Mouse (Mus musculus): ENCODE measurements around the gene Csrnp3.
"Not testable (repeated sequence)": the region's sequence is repeated elsewhere in the genome, so short reads cannot be mapped to it uniquely, and the experiment has no call there.

Gene Csrnp3

DNA sequence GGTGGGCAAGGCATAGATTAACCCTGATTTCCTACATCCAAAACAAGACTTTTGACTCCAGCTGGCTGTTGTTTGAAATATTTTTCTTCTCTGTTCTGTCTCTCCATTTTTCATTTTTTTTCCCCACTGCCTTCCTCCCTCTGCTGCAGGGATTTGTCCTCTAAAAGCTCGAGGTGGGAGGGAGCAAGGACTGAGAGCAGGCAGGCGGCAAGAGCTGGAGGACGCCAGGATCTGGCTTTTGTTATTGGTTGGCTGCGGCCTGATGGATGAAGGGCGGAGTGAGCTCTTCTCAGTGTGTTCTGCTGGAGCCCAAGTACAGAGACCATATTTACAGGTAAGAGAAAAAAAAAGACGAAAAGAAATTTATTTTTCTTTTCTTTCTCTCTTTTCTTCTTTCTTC, at the start of gene Csrnp3:
TSS of gene Csrnp3 (plus strand) at position 217 of the 400 bp plus-strand sequence.
- in situ Hi-C loops (cut with MboI), result no loop called here

DNA sequence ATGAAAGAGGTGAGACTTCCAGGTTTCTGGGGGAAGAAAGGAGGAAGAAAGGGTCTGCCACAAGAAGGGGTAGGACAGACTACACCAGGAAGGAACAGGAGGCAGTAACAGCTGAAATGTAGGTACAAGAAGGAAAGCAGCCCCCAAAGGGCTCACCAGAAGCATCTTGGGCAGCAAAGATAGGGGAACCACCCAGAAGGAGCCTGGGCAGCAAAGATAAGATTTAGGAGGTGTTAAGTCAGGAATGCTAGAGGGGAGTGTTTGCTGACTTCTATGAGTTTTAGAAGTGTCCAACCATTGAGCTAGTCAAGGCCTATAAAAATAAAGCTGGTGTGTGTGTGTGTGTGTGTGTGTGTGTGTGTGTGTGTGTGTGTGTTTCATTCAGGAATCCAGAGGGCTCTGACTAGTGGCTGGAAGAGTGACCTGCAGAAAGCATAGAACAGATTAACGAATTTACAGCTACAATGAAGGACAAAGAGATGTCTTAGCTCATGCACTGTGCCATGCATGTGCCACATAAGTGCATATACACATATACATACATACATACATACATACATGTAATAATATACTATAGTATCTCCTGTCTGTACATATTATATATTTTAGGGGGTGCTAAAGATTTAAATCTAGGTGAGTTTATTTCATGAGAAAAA, 44.4 kb upstream of the Csrnp3 start:
- in situ Hi-C loops (cut with MboI), result no loop called here

DNA sequence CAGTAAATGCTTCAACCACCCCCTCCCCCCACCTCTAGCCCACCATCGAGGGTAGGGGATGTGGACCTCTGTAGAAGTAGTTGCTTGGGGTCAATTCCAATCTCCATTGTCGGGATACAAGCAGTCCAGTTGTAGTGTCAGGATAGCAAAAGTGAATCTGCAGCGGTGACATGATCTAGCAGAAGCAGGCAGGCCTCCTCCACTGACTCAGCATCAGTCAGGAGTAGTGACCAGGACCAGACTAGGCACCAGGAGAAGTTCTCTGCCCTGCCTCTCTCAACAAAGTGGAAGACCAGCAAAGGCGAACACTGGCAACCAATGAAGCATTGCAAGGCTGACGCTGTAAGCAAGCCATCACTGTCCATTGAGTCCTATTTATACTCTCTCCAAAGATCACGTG, 39.0 kb upstream of the Csrnp3 start:
- in situ Hi-C loops (cut with MboI), result no loop called here

- in situ Hi-C loops (cut with MboI), result not testable (repeated sequence)
These were observed 34.4 kb upstream of the Csrnp3 start for GRCm38 (mm10) chr2:65811203-65811602.

GRCm38 (mm10) chr2:65818080-65818796, 27.3 kb upstream of the Csrnp3 start:
- in situ Hi-C loops (cut with MboI), result no loop called here

DNA sequence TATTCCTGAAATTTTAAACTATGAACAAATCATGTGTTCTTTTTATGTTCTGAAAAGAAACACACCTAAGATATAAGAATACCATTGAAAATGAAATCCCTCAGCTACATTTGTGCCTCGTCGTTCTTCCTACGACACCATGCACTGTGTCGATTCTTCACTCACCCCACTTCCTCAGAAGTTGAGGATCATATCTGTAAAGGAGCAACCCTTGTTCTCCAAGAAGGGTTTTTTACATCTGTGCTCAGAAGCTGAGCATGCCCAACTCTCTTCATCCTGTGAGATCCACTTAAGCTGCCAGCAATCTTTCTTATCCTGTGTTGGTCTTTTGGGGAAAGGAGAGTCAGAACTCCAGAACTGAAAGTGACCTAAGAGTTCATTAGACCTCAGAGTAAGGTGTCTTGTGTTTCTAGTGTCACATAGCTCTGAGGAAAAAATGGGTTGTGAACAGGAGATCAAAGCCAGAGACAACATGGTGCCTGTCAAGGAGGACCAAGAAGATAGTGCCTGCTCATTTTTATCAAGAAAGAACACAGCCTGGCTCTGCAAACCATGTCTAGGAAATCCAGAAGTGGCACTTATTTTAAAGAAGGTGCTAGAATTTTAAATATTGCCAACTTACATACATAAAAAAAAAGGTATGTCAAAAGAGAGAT, 25.3 kb upstream of the Csrnp3 start:
- in situ Hi-C loops (cut with MboI), result no loop called here

GRCm38 (mm10) chr2:65826314-65826713, 19.3 kb upstream of the Csrnp3 start:
- in situ Hi-C loops (cut with MboI), result no loop called here

DNA sequence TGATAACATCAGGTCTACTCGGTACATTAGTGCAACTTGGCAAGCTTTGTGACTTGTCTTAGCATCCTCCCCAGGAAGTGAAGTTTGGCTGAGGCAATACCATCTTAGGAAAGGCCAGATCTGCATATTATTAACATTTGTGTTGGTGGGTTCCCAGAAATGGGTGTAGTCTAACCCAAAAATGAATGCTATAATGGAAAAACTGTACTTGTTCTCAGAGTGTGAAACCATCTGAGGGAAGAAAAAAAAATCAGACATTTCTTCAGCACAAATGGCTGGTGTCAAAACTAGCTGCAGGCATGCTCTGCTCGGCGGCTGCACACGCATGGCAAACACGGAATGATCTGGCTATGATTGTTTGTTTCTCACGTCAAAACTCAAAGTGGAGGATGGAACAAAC, 18.8 kb upstream of the Csrnp3 start:
- in situ Hi-C loops (cut with MboI), result no loop called here

- in situ Hi-C loops (cut with MboI), result no loop called here
These were observed 16.9 kb upstream of the Csrnp3 start for GRCm38 (mm10) chr2:65828699-65829098.

DNA sequence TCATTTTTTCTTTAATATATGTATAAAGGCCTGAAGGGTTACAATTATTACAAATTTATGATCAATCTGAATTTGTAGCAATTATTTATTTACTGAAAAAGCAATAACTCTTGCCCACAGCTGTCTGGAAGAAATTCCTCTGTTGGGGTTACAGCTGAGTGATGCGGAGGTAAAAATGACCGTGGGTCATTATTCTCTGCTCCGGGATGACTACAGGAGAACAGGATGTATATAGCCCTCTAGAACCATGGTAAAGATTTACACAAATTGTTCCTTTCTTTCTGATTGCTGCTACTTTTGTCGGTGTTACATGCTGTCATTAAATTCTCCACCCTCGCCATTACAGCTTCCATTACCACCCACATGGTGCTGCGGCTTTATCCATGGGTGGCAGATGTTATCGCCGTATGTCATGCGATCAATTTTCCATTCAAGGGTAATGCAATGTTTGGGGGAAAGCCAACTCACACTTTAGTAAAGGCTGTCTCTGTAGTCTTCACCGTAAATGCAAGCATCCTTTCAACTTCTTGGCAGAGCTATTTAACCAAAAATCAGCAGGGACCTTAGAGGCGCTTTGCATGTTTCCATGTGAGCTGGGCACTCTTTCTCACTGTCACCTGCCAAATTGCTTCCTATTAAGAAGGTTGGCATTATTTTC, 12.7 kb upstream of the Csrnp3 start:
- in situ Hi-C loops (cut with MboI), result no loop called here

- in situ Hi-C loops (cut with MboI), result no loop called here
These were observed 12.1 kb upstream of the Csrnp3 start for GRCm38 (mm10) chr2:65833421-65833820.

GRCm38 (mm10) chr2:65841606-65842005, 4.0 kb upstream of the Csrnp3 start:
- in situ Hi-C loops (cut with MboI), result no loop called here

GRCm38 (mm10) chr2:65842356-65842755, 3.2 kb upstream of the Csrnp3 start:
- in situ Hi-C loops (cut with MboI), result no loop called here

DNA sequence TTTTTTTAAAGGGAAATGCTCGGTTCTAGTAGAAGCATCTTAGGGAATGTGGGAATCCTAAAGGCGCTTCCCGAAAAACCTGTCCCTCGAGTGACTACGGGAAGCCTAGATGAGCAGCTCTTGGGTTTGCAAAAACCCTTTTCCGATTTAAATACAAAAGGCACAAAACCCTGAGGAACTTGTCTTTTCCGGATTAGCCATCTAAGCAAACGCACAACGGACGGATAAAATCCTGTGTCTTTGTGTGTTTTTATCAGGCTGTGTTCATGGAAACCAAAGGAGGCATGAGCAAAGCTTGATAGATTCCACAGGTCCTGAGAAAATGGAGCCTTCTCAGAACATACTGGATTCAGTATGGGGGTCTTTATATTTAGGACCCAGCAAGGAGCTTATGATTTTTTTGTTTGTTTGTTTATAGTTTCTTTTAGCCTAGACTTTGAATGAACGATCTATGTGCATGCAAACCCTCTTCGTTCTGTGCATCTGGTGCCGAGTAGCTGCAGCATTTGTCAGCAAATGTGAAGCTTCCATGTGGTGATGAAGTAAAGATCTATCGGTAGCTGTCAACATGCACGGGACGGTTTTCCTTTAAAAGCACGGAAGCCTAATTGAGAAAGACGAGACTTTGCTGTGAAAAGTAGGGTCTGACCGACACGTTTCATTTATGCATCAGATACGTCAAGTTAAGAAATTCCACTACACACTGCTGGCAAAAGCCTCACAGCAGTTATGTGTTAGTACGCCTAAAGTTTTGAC, 611 bp downstream of the Csrnp3 start:
- in situ Hi-C loops (cut with MboI), result no loop called here

GRCm38 (mm10) chr2:65847463-65848110, 2.0 kb downstream of the Csrnp3 start:
- in situ Hi-C loops (cut with MboI), result no loop called here

- in situ Hi-C loops (cut with MboI), result no loop called here
These were observed 3.1 kb downstream of the Csrnp3 start for GRCm38 (mm10) chr2:65848706-65849105.

DNA sequence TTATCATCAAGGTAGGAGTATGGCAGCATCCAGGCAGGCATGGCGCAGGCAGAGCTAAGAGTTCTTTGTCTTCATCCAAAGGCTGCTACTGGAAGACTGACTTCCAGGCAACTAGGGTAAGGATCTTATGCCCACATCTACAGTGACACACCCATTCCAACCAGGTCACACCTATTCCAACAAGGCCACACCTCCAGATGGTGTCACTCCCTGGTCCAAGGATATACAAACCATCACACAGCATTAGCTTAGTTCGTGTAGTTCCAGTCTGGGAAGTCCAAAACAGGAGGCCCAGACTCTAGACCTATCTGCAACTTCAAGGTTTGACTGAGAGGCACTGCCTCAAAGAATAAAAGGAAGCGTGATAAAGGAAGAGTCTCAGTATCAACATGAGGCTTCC, 4.7 kb downstream of the Csrnp3 start:
- in situ Hi-C loops (cut with MboI), result not testable (repeated sequence)

DNA sequence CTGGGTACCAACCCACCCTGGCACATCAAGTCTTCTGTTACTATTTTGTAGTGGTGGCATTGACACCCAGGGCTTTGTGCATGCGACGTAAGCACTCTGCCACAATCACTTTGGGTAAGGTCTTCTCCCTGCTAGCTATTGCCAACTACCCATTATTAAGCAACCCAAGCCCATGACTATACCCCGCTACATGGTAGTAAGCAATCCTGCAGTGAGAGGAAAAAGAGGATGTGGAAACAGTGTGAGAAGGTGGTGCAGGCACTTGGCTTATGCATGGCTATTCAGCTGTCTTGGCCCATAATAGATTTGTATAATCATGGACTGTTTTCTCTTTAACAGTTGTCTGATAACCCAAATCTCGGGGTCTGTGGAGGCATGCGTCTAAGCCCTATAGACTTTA, 11.2 kb downstream of the Csrnp3 start:
- in situ Hi-C loops (cut with MboI), result no loop called here

- in situ Hi-C loops (cut with MboI), result no loop called here
These were observed 14.5 kb downstream of the Csrnp3 start for GRCm38 (mm10) chr2:65859767-65860727.

DNA sequence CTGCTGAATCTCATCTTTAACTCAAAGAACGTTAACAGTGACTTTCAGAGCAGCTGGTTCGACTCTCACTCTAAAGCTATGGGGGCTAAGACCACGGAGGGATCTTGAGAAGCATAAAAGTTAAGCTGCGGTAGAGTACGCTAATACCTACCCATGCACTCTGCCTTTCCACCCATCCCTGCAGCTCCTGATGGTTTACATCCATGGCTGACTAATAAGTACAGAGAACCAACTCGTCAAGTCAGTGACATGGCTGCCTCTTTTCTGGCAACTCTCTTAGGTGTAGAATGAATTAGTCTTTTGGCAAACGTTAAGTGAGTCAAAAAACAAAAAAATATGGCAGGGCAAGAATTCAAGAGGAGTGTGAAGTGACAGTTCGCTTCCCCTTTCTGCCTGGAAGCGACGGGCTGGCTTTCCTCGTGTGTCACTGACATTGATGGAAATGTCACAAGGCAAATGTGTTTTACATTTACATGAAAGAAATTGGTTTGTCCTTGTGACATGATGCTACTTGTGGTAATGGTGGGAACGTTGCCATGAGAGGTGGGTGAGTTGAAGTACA, 19.3 kb downstream of the Csrnp3 start:
- in situ Hi-C loops (cut with MboI), result no loop called here
